Mouse (Mus musculus): ENCODE measurements around the gene Ifitm3. TPM values are rescaled to one million over a fixed set of nuclear protein-coding genes. Genes with fewer than 3 reads are reported as not detected.
A peak's percentile ranks its signal among the peaks of the same experiment; 100 is the strongest.
"Not testable (repeated sequence)": the region's sequence is repeated elsewhere in the genome, so short reads cannot be mapped to it uniquely, and the experiment has no call there.

The Ifitm3 gene
- total RNA-seq, 2 experiments from 2014 or later, result 11.9 to 13.8 TPM

DNA sequence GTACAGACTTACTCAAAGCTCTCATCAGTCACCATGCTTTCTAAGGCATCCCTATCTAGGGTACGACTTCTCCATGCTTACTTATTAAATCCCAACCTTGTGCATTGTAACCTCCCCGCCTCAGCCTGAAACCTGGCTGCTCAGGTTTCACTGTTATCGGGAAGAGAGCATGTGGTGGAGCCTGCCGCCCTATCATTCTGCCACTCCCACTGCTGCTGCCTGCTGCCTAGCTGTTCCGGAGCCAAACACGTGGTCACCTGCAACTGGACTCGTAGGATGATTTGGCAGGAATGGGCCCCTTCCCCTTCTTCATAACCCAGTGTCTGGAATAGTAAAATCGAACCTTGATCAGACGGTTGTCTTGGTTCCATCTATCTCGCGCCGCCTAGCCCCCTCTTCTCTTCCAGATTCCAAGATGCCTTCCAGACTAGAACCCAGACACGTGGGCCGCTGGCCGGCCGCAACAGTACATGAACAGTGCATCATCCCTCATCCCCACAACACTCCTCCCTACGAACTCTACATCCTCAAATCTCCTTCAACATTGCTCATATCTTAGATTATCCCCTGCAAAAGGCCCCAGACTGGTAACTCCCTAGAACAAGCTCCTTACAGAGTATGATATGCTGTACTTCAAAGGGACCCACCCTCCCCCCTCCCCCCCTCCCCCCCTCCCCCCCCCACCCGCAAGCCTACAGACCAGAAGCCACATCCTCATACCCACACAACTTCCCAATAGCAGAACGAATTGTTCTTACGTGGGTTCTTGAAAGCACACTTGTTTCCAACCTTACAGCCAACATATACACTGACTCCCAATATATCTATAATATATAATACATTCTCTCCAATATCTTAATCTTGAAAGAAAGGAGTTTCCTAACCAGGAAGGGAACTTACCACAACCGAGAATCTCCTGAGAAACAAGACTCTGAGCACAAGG lies 27.8 kb upstream of the Ifitm3 start:
- DNase-seq (ENCODE audit: extremely low spot score in 1 of 2, low spot score in 1 of 2), result no peak

DNA sequence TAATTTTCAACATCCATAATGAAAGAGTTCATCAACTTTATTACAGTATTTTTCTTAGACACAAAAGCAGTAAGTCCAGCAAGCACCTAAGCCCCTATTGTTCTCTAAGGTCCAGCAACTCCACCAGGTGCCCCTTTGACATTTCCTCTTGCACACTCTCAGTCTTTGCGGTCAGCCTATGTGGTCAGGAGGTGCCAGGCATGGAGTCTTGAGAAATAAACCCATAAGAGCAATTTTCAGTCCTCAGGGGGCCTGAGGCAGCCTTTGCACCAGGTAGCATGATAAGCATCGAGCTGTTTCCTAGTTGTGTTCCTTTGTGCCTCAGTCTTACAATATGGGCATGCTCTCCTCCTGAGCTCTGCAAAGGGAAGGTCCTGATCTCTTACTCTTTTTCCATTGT lies 26.1 kb upstream of the Ifitm3 start:
- DNase-seq (ENCODE audit: extremely low spot score in 1 of 2, low spot score in 1 of 2), result not testable (repeated sequence)

DNA sequence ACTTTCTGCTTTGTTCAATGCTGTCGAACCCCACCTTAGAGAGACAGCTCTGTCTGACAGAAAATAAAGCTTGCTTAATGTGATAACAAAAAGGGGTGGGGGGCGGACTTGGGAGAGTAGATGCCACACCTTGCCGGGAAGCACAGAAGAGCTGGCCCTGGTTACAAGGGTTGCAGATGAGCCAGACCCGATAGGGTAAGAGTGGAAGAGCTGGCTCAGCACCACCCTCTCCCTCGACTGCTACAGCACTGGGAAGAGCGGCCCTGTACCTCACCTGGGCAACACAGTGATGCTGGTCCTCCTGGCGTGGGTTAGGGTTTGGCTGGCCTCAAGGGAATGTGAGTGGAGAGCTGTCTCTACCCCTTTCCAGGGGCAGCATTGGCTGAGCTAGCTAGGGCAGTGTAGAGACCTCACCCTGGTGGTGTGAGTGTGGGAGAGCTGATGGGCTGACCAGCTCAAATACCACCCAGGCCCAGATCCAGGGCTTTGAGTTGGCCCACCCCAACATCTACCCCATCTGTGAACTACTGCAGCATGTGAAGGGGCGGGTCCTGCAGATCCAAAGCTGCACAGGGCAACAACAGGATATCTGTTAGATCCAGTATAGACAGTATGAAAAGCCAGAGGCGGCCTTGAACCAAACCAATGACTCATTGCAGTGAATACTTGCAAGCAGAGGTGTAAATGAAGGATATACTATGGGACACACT lies 22.0 kb upstream of the Ifitm3 start:
- DNase-seq (ENCODE audit: extremely low spot score in 1 of 2, low spot score in 1 of 2), result no peak

DNA sequence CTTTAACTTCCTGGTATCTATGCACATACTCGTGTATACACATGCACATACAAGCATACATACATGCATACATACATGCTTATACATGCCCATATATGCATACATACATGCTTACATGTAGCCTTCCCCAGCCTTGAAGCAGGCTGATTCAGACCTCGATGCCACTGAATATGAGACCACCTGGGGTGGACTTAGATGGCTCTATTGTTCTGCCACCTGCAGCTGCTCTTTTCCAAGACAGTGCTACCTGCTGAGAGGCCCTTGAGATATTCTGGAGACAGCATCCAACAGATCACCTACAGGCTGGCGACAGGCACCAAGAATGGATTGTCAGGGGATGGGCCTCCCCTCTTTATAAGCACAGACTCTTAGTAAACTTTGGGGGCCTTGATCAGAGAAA lies 19.8 kb upstream of the Ifitm3 start:
- DNase-seq (ENCODE audit: extremely low spot score in 1 of 2, low spot score in 1 of 2), result no peak

DNA sequence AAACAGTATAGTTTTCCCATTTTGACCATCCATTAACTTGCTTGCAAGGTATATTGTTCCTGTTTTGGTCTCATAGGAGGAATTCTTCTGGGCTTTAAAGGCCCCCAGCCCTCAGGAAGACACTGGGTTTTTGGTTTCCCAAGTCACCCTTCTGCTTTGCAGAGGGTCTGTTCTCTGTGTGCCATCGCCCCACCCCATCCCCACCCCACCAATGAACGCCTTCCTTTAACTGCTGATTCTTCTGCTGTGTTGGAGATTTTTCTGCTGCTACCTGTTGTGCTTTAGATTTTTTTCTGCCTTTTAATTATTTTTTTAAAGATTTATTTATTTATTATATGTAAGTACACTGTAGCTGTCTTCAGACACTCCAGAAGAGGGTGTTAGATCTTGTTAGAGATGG lies 18.3 kb upstream of the Ifitm3 start, which contains the start of gene Gm17387:
Gene Gm17387, plus strand, starts transcription at position 301 of the 400 bp plus-strand sequence.
- DNase-seq (ENCODE audit: extremely low spot score in 1 of 2, low spot score in 1 of 2), result no peak

DNA sequence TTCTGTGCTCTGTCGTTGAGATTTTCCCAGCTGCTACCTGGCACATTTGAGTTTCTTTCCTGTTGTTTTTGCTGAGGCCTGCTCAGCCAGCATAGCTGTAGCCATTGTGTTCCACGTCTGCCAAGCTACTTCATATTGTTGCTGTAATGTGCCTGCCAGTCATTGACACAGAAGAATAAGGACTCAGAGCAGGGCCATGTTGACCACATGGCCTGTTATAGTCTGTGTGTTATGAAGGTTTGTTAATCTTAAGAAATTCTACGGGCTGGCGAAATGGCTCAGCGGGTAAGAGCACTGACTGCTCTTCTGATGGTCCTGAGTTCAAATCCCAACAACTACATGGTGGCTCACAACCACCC lies 16.1 kb upstream of the Ifitm3 start:
- no peak for DNase-seq (ENCODE audit: extremely low spot score in 1 of 2, low spot score in 1 of 2)

DNA sequence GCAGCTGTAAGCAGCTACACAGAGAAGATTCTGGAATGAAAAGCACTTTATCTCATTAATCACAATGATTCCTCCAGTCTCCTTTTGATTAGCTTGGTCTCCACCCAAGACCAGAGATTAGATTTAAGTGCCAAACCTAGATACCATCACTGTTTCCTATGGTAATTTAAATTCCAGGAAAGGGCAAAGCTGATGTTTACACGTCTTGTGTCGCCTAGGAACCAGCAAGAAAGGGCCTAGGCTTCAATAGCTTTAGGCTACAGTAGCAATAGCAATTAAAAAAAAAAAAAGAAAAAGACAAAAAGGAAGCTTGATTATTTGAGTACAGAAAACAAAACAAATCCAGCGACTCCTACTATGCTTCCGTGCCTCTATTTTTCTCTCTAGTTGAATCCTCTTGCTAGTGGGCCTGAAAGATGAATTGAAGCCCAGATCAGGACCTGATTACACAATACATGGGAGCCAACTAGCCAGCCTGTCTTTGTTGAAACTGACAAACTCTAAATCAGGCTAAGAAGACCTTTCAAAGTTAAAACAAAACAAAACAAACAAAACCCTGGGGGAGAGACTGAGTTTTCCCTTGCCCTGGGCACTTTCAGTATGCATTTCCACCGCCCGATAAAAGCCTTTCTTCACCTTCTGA lies 15.6 kb upstream of the Ifitm3 start:
- DNase-seq (ENCODE audit: extremely low spot score in 1 of 2, low spot score in 1 of 2), result no peak

DNA sequence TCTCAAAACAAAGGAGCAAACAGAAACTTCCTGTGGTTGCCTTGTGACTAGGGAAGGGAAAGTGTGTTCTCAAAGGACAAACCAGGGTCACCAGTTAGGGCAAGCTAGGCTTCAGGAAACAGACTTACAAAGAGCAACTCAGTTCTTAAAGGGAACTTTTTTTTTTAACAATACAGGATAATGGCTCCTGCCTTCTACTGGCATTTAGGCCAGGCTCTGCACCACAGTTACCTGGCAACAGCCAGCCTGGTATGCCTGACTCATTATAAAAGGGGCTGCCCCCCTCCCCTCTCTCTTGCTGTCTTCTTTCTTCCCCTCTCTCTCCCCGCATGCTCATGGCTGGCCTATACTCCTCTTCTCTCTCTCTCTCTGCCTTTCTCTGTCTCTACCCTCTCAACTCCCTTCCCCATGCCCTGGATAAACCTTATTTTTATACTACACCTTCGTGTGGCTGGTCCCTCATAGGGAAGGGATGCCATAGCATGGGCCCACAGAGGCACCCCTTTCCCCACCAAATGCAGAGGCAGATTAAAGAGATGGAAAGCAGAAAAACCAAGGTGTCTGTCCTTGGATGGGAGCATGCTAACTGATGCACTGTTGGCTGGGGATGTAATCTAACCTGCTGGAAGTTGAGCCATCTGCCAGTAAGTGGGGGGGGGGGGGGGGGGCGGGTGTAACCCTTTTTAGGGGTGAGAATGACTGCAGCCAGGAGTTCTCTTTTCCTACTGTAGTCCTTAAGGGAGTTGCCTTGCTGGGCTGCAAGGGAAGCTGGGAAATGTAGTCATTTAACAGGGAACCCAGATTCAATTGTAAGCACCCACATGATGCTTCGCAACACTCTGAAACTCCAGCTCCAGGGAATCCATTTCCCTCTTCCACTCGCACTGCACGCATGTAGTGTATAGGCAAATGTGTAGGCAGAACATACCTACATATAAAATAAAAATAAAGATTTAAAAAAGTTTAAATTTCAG lies 14.6 kb upstream of the Ifitm3 start:
- no peak for DNase-seq (ENCODE audit: extremely low spot score in 1 of 2, low spot score in 1 of 2)

DNA sequence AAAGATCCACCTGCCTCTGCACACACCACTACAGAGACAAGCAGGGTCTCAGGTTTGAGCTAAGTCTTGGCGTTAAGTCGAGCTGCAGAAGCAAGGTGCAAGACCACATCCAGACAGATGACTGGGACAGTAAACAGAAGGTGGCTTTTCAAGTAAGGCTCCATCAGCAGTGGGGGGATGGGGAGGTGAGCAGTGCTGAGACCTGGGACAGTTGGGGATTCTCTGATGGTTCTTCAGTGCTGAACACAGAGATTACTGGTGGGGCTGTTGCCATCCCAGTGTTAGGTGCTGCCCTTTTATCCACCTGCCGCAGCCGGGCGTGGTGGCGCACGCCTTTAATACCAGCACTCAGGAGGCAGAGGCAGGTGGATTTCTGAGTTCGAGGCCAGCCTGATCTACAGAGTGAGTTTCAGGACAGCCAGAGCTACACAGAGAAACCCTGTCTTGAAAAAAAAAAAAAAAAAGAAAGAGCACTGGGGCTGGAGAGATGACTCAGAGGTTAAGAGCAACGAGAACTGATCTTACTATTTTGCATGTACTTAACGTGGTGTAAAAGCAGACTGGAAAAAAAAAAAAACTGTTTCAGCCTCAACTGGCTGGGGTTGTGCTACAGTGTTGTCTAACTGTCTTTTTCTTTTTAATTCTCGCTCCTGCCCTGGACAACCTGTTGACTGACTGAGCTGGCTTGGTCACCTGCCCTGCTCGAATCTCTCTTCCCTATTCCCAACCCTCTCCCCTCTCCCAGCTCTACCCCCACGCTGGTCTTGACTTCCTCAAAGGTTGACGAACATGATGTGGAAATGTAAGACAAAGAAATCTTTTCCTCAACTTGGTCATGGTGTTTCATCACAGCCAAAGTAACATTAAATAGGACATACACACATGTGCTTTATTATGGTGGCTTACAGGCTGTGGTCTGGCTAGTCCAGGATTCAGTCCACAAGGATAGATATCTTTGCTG lies 11.2 kb upstream of the Ifitm3 start:
- no peak for DNase-seq (ENCODE audit: extremely low spot score in 1 of 2, low spot score in 1 of 2)

DNA sequence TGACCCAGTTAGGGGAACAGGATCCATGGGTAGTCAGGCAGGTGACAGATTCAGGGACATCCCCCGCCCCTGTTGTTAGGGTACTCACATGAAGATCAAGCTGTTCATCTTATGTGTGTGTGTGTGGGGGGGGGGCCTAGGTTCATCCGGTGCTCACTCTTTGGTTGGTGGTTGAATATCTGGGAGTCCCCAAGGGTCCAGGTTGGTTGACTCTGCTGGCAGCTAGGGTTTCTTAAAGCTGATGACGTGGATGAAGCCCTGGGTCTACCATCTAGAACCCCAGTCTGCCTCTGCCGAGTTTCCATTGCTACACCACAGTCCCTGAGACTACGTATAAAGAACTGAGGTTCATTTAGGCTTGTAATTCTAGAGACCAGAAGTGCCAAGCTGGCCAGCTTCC lies 8.5 kb upstream of the Ifitm3 start:
- no peak for DNase-seq (ENCODE audit: extremely low spot score in 1 of 2, low spot score in 1 of 2)

DNA sequence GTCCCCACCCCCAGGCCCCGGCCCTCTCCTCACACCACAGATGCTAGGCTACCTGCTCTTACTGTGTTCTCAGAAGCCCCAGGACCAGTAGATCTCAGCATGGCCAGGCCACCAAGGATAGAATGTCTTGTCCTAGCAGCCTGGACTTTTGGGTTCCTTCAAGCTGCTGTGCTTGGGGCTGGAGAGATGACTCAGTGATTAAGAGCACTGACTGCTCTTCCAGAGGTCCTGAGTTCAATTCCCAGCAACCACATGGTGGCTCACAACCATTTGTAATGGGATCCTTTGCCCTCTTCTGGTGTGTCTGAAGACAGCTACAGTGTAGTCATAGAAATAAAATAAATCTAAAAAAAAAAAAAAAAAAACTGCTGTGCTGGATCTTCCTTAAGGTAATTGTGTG lies 7.3 kb upstream of the Ifitm3 start, which contains the start of gene Ifitm6:
Gene Ifitm6, minus strand, starts transcription at position 101 of the 400 bp plus-strand sequence.
- not testable (repeated sequence) for DNase-seq (ENCODE audit: extremely low spot score in 1 of 2, low spot score in 1 of 2)

DNA sequence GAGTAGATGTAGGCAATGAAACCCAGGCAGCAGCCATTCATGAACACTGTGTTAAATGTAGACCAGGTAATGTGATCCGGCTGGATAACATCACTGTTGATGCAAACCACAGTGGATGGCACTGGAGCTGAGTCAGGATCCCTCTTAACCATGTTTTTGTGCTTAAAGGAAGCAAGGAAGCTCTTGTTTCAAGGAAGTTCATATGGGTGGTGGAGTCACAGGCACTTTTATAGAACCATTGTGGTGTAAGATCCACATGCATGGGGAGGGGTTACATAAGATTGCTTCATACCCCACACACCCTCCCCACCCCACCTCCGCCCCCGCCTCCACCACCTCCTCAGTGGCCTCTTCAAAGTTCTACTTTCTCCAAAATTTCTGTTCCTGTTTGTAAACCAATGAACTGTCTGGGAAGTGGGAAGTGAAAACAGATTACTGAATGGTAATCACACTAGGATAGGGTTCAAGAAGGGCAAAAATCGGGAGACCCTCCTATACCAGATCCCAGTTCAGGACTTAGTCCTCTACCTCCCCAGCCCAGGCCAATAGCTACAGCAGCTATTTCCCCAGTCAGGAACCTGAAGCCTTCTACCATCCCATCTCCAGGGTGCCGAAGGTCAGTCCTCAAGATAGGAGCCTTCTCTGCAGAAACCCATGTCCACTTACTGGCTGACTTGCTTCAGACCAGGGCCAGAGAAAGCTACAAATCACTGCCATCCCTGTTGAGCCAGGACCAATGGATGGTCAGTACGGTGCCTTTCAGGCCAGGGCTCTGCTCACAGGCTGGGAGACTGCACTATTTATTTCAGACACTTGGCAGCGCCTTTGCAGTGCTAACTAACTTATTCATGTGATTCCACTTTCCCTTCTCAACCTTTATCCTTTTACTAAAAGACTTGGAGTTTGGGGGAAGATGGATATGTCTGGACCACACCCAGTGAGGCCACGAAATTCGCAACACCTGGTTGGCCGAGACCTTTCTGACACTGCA lies 6.4 kb upstream of the Ifitm3 start:
- no peak for DNase-seq (ENCODE audit: extremely low spot score in 1 of 2, low spot score in 1 of 2)

DNA sequence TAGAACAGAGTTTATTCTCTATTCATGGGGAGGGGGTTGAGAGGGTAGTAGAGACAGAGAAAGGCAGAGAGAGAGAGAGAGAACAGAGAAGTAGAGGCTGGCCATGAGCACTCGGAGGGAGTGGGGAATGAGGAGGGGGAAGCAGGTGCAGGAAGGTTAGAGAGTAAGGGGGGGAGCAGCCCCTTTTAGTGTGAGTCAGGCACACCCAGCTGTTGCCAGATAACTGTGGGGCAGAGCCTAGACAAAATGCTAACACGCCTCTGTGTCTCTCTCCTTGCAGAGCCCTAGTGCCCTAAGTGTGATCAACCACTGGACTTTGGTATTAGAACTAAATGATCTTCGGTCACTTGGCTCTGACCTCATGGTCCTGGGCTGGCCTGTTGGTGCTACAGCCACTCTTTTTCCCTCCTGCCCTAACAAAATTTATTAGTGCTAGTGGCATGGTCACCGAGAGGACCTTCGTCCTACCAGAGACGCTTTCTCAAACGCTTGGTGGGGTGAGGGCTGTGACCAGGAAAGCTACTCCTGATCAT lies 734 bp upstream of the Ifitm3 start:
- no peak for DNase-seq (ENCODE audit: extremely low spot score in 1 of 2, low spot score in 1 of 2)

DNA sequence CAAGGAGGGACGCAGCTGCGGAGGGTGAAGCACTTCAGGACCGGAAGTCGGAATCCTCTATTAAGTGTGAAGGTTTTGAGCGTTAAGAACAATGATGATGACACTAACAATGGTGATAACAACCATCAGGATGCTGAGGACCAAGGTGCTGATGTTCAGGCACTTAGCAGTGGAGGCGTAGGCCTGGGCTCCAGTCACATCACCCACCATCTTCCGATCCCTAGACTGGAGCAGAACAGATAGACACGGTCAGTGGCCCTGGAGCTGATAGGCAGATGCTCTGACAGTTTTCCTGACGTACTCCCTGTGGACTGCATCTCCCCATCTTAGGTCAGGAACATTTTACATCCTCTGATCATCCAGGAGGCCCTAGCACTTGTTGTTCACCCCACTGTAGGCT lies 905 bp downstream of the Ifitm3 start:
- DNase-seq (ENCODE audit: extremely low spot score in 1 of 2, low spot score in 1 of 2), result no peak

DNA sequence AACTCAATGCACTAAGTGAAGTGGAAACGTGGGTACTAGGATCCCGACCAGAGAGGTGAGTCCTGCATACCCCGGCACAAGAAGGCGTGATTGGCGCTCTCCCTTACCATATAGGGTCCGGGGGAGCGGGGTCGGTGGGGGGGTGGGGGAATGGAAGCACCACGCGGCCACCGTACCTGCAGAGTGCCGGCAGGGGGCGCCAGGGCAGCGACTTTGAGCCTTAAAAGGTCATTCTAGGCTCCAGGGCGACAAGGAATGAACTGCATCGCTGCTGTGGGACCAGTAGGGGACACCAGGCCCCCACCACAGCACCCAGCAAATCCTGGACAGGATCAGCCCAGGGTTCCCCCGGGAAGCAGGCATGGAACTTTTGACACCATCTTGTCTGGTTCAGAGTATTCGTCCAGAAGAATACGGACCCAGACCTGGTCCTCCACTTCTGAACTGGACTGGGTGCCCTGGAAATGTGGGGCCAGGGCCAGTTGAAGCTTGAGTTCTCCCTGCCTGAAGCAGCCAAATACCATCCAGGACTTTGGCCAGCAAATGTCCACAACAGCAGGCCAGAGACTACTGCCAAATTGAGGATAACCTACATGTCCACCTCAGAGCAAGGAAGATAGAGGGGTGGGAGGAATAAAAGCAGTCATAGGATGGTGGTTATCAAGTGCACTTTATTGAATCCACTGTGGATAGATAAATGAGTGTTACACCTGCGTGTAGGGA lies 1.5 kb downstream of the Ifitm3 start:
- DNase-seq (ENCODE audit: extremely low spot score in 1 of 2, low spot score in 1 of 2), result peak; percentile 29 to 67

DNA sequence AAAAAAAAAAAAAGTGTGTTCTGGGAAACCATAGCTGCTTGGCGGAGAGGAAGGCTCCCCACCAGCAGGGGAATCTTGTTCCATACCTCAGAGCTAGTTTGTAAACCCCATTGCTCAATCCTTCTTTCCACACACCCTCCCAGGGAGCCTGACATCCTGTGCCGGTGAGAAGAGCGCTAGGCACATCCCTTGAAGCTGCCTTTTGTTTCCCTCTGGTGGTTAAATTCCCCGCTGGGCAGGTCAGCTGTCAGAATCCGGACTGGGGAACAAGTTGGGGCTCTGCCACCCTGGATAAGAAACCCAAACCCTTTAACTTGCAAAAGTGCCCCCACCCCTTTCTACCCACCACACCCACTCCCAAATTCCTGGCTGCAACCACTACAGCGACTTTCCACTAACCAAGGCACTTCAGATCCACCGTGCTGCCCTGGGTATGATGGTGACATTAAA lies 2.2 kb downstream of the Ifitm3 start:
- no peak for DNase-seq (ENCODE audit: extremely low spot score in 1 of 2, low spot score in 1 of 2)

DNA sequence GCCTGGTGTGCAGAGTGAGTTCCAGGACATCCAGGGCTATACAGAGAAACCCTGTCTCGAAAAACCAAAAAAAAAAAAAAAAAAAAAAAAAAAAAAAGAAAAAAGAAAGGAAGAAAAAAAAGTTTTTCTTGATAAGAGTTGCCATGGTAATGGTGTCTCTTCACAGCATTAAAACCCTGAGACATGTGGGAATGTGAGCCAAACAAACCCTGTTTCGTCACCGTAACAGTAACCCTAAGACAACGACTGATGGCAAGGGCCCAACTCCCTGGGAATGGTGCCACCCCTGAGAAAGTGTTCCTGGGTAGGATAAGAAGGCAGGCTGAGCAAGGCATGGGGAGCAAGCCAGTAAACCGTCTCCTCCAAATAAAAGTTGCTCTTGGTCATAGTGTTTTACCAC lies 3.7 kb downstream of the Ifitm3 start:
- peak in 1 of 2 experiments; percentile 39 for DNase-seq (ENCODE audit: extremely low spot score in 1 of 2, low spot score in 1 of 2)
